Mouse (Mus musculus) MEL (cell line): ENCODE data around the gene Gm11444.

ENCODE experiments used
- CTCF ChIP-seq, 3 experiments: IDR thresholded peaks in 2 of 3; conservative IDR thresholded peaks in 1 of 3; 2 replicates each; pipeline ENCODE4 v1.5.1; 2011 to 2012; ENCODE audit warnings: low read length in 3 of 3, low read depth in 2 of 3, mild to moderate bottlenecking in 2 of 3, improper control_type of control experiment in 1 of 3, inconsistent platforms in 1 of 3, mixed read lengths in 1 of 3, moderate library complexity in 1 of 3; ENCODE audit not compliant: control insufficient read depth in 1 of 3, insufficient read depth in 1 of 3, poor library complexity in 1 of 3, severe bottlenecking in 1 of 3
- ETS1 ChIP-seq: IDR thresholded peaks from 2 replicates; pipeline ENCODE4 v1.6.1; 2012; ENCODE audit warnings: low read depth, mild to moderate bottlenecking, inconsistent platforms, low read length, improper control_type of control experiment, moderate library complexity
- GATA1 ChIP-seq: IDR thresholded peaks from 2 replicates; pipeline ENCODE4 v1.6.1; 2011; ENCODE audit warnings: low read depth, low read length, improper control_type of control experiment
- KAT2A ChIP-seq: conservative IDR thresholded peaks from 2 replicates; pipeline ENCODE4 v1.6.1; 2012; ENCODE audit warnings: low read depth, low read length, improper control_type of control experiment, inconsistent platforms
- RAD21 ChIP-seq: IDR thresholded peaks from 2 replicates; pipeline ENCODE4 v1.6.1; 2011; ENCODE audit warnings: mild to moderate bottlenecking, low read depth, low read length, improper control_type of control experiment
- TBP ChIP-seq: IDR thresholded peaks from 2 replicates; pipeline ENCODE4 v1.8.0; 2011; ENCODE audit warnings: low read depth, low read length, improper control_type of control experiment
- USF1 ChIP-seq: IDR thresholded peaks from 2 replicates; pipeline ENCODE4 v1.6.1; 2014; ENCODE audit warnings: low read depth, mild to moderate bottlenecking, inconsistent platforms, low read length, improper control_type of control experiment, moderate library complexity

DNA sequence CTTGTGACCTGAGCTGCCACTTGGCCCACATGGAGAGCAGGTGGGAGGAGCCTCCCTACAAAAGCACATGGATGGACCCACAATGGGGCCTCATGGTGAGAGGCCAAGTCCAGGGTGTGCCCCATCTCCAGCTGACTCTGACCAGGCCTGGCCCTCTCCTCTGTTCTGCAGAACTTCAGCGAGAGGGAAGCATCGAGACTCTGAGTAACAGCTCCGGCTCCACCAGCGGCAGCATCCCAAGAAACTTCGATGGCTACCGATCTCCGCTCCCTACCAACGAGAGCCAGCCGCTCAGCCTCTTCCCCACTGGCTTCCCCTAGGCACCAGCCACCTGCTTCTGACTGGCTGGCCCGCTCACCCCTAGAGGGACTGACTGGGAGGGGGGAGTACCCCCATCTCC lies 25.1 kb downstream of the Gm11444 start:
- TF ChIP-seq TBP (no peak), ETS1 (no peak), GATA1 (no peak), KAT2A (no peak), CTCF (IDR thresholded peaks at IDR 0.05 in 2 of 3, conservative IDR thresholded peaks at IDR 0.05 in 1 of 3; ENCODE audit: control insufficient read depth in 1 of 3, insufficient read depth in 1 of 3, low read depth in 2 of 3, low read length in 3 of 3, poor library complexity in 1 of 3, severe bottlenecking in 1 of 3) (no peak), USF1 (no peak), RAD21 (no peak)
